Mouse (Mus musculus) left cerebral cortex, postnatal 4 days (tissue): ENCODE results near the gene E330021D16Rik. TPM values are rescaled to one million over a fixed set of nuclear protein-coding genes. Genes with fewer than 3 reads are reported as not detected.

ENCODE experiments used
- total RNA-seq, 2 experiments: library from RNA; stranded (reverse); gene quantifications; 2 replicates each; pipeline ENCODE4 v1.2.3; 2021

The E330021D16Rik gene
- total RNA-seq, 2 experiments from 2014 or later: not detected

Other genes with a start within 250 kb of the E330021D16Rik start
- 100 to 1,000 TPM; 303 to 310 TPM for gene Grin2b, start 242.1 kb downstream of the E330021D16Rik start, total RNA-seq
- gene Gm8994, start 88.0 kb downstream of the E330021D16Rik start, total RNA-seq: not detected
- gene Atf7ip, start 90.6 kb upstream of the E330021D16Rik start, total RNA-seq: 100 to 1,000 TPM; 142 TPM
- gene Plbd1, start 246.4 kb upstream of the E330021D16Rik start, total RNA-seq: under 1 TPM; 0.16 to 0.24 TPM